Mouse (Mus musculus) olfactory bulb, adult 2 months (tissue): ENCODE results near the gene Siglech.

Experiments used
- CTCF ChIP-seq: fragments of 200-500 bp; IDR thresholded peaks from 2 replicates; pipeline ENCODE4 v1.5.1; 2012; ENCODE audit warnings: low read depth, mild to moderate bottlenecking, low read length, moderate library complexity; ENCODE audit not compliant: insufficient read depth
- POLR2A ChIP-seq: fragments of 200-500 bp; IDR thresholded peaks from 2 replicates; pipeline ENCODE4 v1.6.1; 2012; ENCODE audit warnings: mild to moderate bottlenecking, low read depth, low read length, moderate library complexity; ENCODE audit not compliant: insufficient read depth

- no peak for TF ChIP-seq CTCF
- TF ChIP-seq POLR2A, result no peak
Observed at GRCm38 (mm10) chr7:55728903-55729302, 39.1 kb upstream of the Siglech start.
